Mouse (Mus musculus): ENCODE measurements around the gene Fam120a. TPM values are rescaled to one million over a fixed set of nuclear protein-coding genes. Genes with fewer than 3 reads are reported as not detected.
A peak's percentile ranks its signal among the peaks of the same experiment; 100 is the strongest.

Fam120a gene
- polyA plus RNA-seq, 1 experiment, result 10.8 TPM

- TF ChIP-seq TAL1 (IDR thresholded peaks at IDR 0.05; ENCODE audit: low read length) (no peak), GATA1 (IDR thresholded peaks at IDR 0.05; ENCODE audit: low read length) (no peak)
- no peaks in the 10 kb centered on the region for H3K9me3 ChIP-seq (ENCODE audit: control insufficient read depth, low read length)
- H3K4me3 ChIP-seq (replicated peaks), result no peak overlapping the region
- no peaks in the 10 kb centered on the region for H3K27me3 ChIP-seq (ENCODE audit: control insufficient read depth)
- no peaks in the 10 kb centered on the region for H3K4me1 ChIP-seq (ENCODE audit: control insufficient read depth)
- peaks cover 98% of the 10 kb centered on the region for H3K36me3 ChIP-seq (ENCODE audit: control insufficient read depth)
These were observed 62.4 kb downstream of the Fam120a start for GRCm38 (mm10) chr13:48905458-48905857.

- no peaks in the 10 kb centered on the region for H3K9me3 ChIP-seq (ENCODE audit: control insufficient read depth, low read length)
- no peaks in the 10 kb centered on the region for H3K27me3 ChIP-seq (ENCODE audit: control insufficient read depth)
- no peak overlapping the region for H3K4me3 ChIP-seq (replicated peaks)
- peaks cover 96% of the 10 kb centered on the region for H3K36me3 ChIP-seq (ENCODE audit: control insufficient read depth)
- no peaks in the 10 kb centered on the region for H3K4me1 ChIP-seq (ENCODE audit: control insufficient read depth)
- no peak for TF ChIP-seq TAL1 (IDR thresholded peaks at IDR 0.05; ENCODE audit: low read length)
- TF ChIP-seq GATA1 (IDR thresholded peaks at IDR 0.05; ENCODE audit: low read length), result no peak
These were observed 72.4 kb downstream of the Fam120a start for GRCm38 (mm10) chr13:48895376-48895775.

GRCm38 (mm10) chr13:48890260-48890960 is 77.4 kb downstream of the Fam120a start:
- H3K4me3 ChIP-seq (replicated peaks), result no peak overlapping the region
- no peaks in the 10 kb centered on the region for H3K9me3 ChIP-seq (ENCODE audit: control insufficient read depth, low read length)
- H3K4me1 ChIP-seq (ENCODE audit: control insufficient read depth), result no peaks in the 10 kb centered on the region
- H3K27me3 ChIP-seq (ENCODE audit: control insufficient read depth), result no peaks in the 10 kb centered on the region
- TF ChIP-seq GATA1 (IDR thresholded peaks at IDR 0.05; ENCODE audit: low read length), result no peak
- no peak for TF ChIP-seq TAL1 (IDR thresholded peaks at IDR 0.05; ENCODE audit: low read length)
- H3K36me3 ChIP-seq (ENCODE audit: control insufficient read depth), result peaks cover 98% of the 10 kb centered on the region

- Histone ChIP-seq H3K4me3 (replicated peaks) (peak overlapping the region; percentile 62), H3K27me3 (ENCODE audit: control insufficient read depth) (no peaks in the 10 kb centered on the region), H3K4me1 (ENCODE audit: control insufficient read depth) (peaks cover 15% of the 10 kb centered on the region), H3K36me3 (ENCODE audit: control insufficient read depth) (peaks cover 64% of the 10 kb centered on the region), H3K9me3 (ENCODE audit: control insufficient read depth, low read length) (no peaks in the 10 kb centered on the region)
- no peak for TF ChIP-seq TAL1 (IDR thresholded peaks at IDR 0.05; ENCODE audit: low read length)
- no peak for TF ChIP-seq GATA1 (IDR thresholded peaks at IDR 0.05; ENCODE audit: low read length)
These were observed 89.3 kb downstream of the Fam120a start for GRCm38 (mm10) chr13:48878534-48878933.

- H3K27me3 ChIP-seq (ENCODE audit: control insufficient read depth), result no peaks in the 10 kb centered on the region
- H3K4me3 ChIP-seq (replicated peaks), result peak overlapping the region; percentile 62
- TF ChIP-seq TAL1 (IDR thresholded peaks at IDR 0.05; ENCODE audit: low read length) (no peak), GATA1 (IDR thresholded peaks at IDR 0.05; ENCODE audit: low read length) (no peak)
- peaks cover 16% of the 10 kb centered on the region for H3K4me1 ChIP-seq (ENCODE audit: control insufficient read depth)
- no peaks in the 10 kb centered on the region for H3K9me3 ChIP-seq (ENCODE audit: control insufficient read depth, low read length)
- H3K36me3 ChIP-seq (ENCODE audit: control insufficient read depth), result peaks cover 58% of the 10 kb centered on the region
These were observed 90.0 kb downstream of the Fam120a start for GRCm38 (mm10) chr13:48877805-48878204.

- Histone ChIP-seq H3K4me3 (replicated peaks) (no peak overlapping the region), H3K9me3 (ENCODE audit: control insufficient read depth, low read length) (no peaks in the 10 kb centered on the region), H3K36me3 (ENCODE audit: control insufficient read depth) (peaks cover 18% of the 10 kb centered on the region), H3K4me1 (ENCODE audit: control insufficient read depth) (peaks cover 40% of the 10 kb centered on the region), H3K27me3 (ENCODE audit: control insufficient read depth) (no peaks in the 10 kb centered on the region; the same call in 1 of the 2 replicates)
- TF ChIP-seq GATA1 (IDR thresholded peaks at IDR 0.05; ENCODE audit: low read length) (no peak), TAL1 (IDR thresholded peaks at IDR 0.05; ENCODE audit: low read length) (no peak)
These were observed 95.1 kb downstream of the Fam120a start for GRCm38 (mm10) chr13:48872726-48873125.

GRCm38 (mm10) chr13:48871887-48872606 is 95.8 kb downstream of the Fam120a start:
- Histone ChIP-seq H3K4me3 (replicated peaks) (peak overlapping the region; percentile 83), H3K4me1 (ENCODE audit: control insufficient read depth) (peaks cover 39% of the 10 kb centered on the region), H3K36me3 (ENCODE audit: control insufficient read depth) (peaks cover 13% of the 10 kb centered on the region), H3K27me3 (ENCODE audit: control insufficient read depth) (no peaks in the 10 kb centered on the region; the same call in 1 of the 2 replicates), H3K9me3 (ENCODE audit: control insufficient read depth, low read length) (no peaks in the 10 kb centered on the region)
- no peak for TF ChIP-seq TAL1 (IDR thresholded peaks at IDR 0.05; ENCODE audit: low read length)

GRCm38 (mm10) chr13:48870771-48871731 is 96.8 kb downstream of the Fam120a start, which contains the start of gene Phf2:
TSS of gene Phf2 (minus strand) at chr13:48871119.
- Histone ChIP-seq H3K27me3 (ENCODE audit: control insufficient read depth) (no peaks in the 10 kb centered on the region; the same call in 1 of the 2 replicates), H3K4me1 (ENCODE audit: control insufficient read depth) (peaks cover 42% of the 10 kb centered on the region), H3K9me3 (ENCODE audit: control insufficient read depth, low read length) (no peaks in the 10 kb centered on the region), H3K4me3 (replicated peaks) (peak within 1 kb of the TSS; percentile 83), H3K36me3 (ENCODE audit: control insufficient read depth) (peaks cover 3% of the 10 kb centered on the region)
- TF ChIP-seq TAL1 (IDR thresholded peaks at IDR 0.05; ENCODE audit: low read length) (no peak), GATA1 (IDR thresholded peaks at IDR 0.05; ENCODE audit: low read length) (no peak)

Data from erythroblast, embryonic 14.5 days (primary cell).